ENCODE assay signal across 8 mouse cellular contexts in genomic region chr17:56716655-56717362, GRCm38 (mm10). TPM values are rescaled to one million over a fixed set of nuclear protein-coding genes. Genes with fewer than 3 reads are reported as not detected.
DNase-seq lines count a peak whose midpoint lies in the region; ATAC-seq and TF ChIP-seq lines count a peak whose summit lies in the region.

No protein-coding gene starts in this region.

- peak overlapping the region; percentile 84 for H3K4me3 ChIP-seq in embryonic facial prominence, embryonic 13.5 days
- H3K4me3 ChIP-seq in kidney, adult 2 months (ENCODE audit: insufficient read depth, low read depth, low read length), result peak overlapping the region; percentile 91
- peak overlapping the region; percentile 82 for H3K4me3 ChIP-seq in limb, embryonic 12.5 days (replicated peaks)
- peak overlapping the region; percentile 79 for H3K4me3 ChIP-seq in midbrain, embryonic 15.5 days
- peak overlapping the region; percentile 97 for H3K4me3 ChIP-seq in spleen, adult 2 months (ENCODE audit: extremely low read depth, insufficient read depth, insufficient read length)

- H3K9ac ChIP-seq in embryonic facial prominence, embryonic 13.5 days, result peak overlapping the region; percentile 94
- H3K9ac ChIP-seq in limb, embryonic 12.5 days (replicated peaks), result peak overlapping the region; percentile 91
- H3K9ac ChIP-seq in midbrain, embryonic 15.5 days, result peak overlapping the region; percentile 87

- peaks cover 28% of the 10 kb centered on the region for H3K36me3 ChIP-seq in embryonic facial prominence, embryonic 13.5 days
- no peaks in the 10 kb centered on the region for H3K36me3 ChIP-seq in kidney, adult 2 months (ENCODE audit: control insufficient read depth, insufficient read depth, low read length)
- peaks cover 24% of the 10 kb centered on the region for H3K36me3 ChIP-seq in limb, embryonic 12.5 days
- H3K36me3 ChIP-seq in midbrain, embryonic 15.5 days (replicated peaks), result peaks cover 6% of the 10 kb centered on the region; the same call in 1 of the 2 replicates
- H3K36me3 ChIP-seq in spleen, adult 2 months (ENCODE audit: control insufficient read depth, insufficient read depth, low read length), result peaks cover 6% of the 10 kb centered on the region

- peaks cover 35% of the 10 kb centered on the region for H3K4me1 ChIP-seq in embryonic facial prominence, embryonic 13.5 days
- H3K4me1 ChIP-seq in kidney, adult 2 months (ENCODE audit: control insufficient read depth, insufficient read depth, low read length), result peaks cover 7% of the 10 kb centered on the region; the same call in 1 of the 2 replicates
- H3K4me1 ChIP-seq in limb, embryonic 12.5 days (replicated peaks), result peaks cover 32% of the 10 kb centered on the region
- H3K4me1 ChIP-seq in midbrain, embryonic 15.5 days, result peaks cover 33% of the 10 kb centered on the region
- peaks cover 10% of the 10 kb centered on the region for H3K4me1 ChIP-seq in spleen, adult 2 months (ENCODE audit: control insufficient read depth, insufficient read depth, insufficient read length)

- peak; percentile 77 for TF ChIP-seq POLR2A in kidney, adult 2 months (IDR thresholded peaks at IDR 0.05; ENCODE audit: low read depth, low read length)
- TF ChIP-seq POLR2A in spleen, adult 2 months (IDR thresholded peaks at IDR 0.05; ENCODE audit: low read depth, low read length), result peak; percentile 4; the same call in 1 of the 2 replicates

- peak; percentile 91 for ATAC-seq in embryonic facial prominence, embryonic 13.5 days (ENCODE audit: insufficient number of reproducible peaks, insufficient read depth, low FRiP score, low TSS enrichment, low read depth)
- ATAC-seq in limb, embryonic 12.5 days (ENCODE audit: insufficient number of reproducible peaks, insufficient read depth, low FRiP score, low TSS enrichment, low read depth), result peak; percentile 92
- peak; percentile 95 for ATAC-seq in midbrain, embryonic 15.5 days (replicated peaks)

- no peaks in the 10 kb centered on the region for H3K9me3 ChIP-seq in embryonic facial prominence, embryonic 13.5 days
- no peaks in the 10 kb centered on the region for H3K9me3 ChIP-seq in limb, embryonic 12.5 days
- H3K9me3 ChIP-seq in midbrain, embryonic 15.5 days, result no peaks in the 10 kb centered on the region

- peak overlapping the region; percentile 69 for H3K4me2 ChIP-seq in embryonic facial prominence, embryonic 13.5 days
- H3K4me2 ChIP-seq in limb, embryonic 12.5 days, result peak overlapping the region; percentile 77
- H3K4me2 ChIP-seq in midbrain, embryonic 15.5 days, result peak overlapping the region; percentile 84

- under 1% methylated on average over 55 of the region's 55 CpGs for WGBS in embryonic facial prominence, embryonic 13.5 days
- under 1% methylated on average over 46 of the region's 55 CpGs for WGBS in kidney, adult 2 months
- WGBS in limb, embryonic 12.5 days, result under 1% methylated on average over 55 of the region's 55 CpGs
- under 1% methylated on average over 52 of the region's 55 CpGs for WGBS in midbrain, embryonic 15.5 days
- WGBS in spleen, adult 2 months, result under 1% methylated on average over 55 of the region's 55 CpGs

- DNase-seq in 3134 (ENCODE audit: extremely low read depth, insufficient read length, low spot score), result peak; percentile 95
- peak; percentile 95 for DNase-seq in adrenal gland, postnatal 36 days
- peak; percentile 98 for DNase-seq in heart, adult 18-20 months
- peak; percentile 99 for DNase-seq in kidney, adult 2 months
- DNase-seq in spleen, adult 2 months (ENCODE audit: low read depth in 1 of 2, low spot score in 2 of 2), result peak; percentile 94 to 97

- H3K27ac ChIP-seq in embryonic facial prominence, embryonic 13.5 days, result peak overlapping the region; percentile 86
- H3K27ac ChIP-seq in kidney, adult 2 months (ENCODE audit: insufficient read depth, low read depth, low read length), result peak overlapping the region; percentile 61
- peak overlapping the region; percentile 85 for H3K27ac ChIP-seq in limb, embryonic 12.5 days
- H3K27ac ChIP-seq in midbrain, embryonic 15.5 days, result peak overlapping the region; percentile 91
- peak overlapping the region; percentile 94 for H3K27ac ChIP-seq in spleen, adult 2 months (ENCODE audit: insufficient read depth, low read length)

- no peak for TF ChIP-seq CTCF in kidney, adult 2 months (conservative IDR thresholded peaks at IDR 0.05; ENCODE audit: insufficient read depth, insufficient read length, low read depth, low read length)
- TF ChIP-seq CTCF in spleen, adult 2 months (IDR thresholded peaks at IDR 0.05; ENCODE audit: extremely low read depth, insufficient read depth, insufficient read length, insufficient replicate concordance), result no peak

- no peaks in the 10 kb centered on the region for H3K27me3 ChIP-seq in embryonic facial prominence, embryonic 13.5 days
- no peaks in the 10 kb centered on the region for H3K27me3 ChIP-seq in kidney, adult 2 months (replicated peaks; ENCODE audit: control insufficient read depth, insufficient read depth, low read length)
- H3K27me3 ChIP-seq in limb, embryonic 12.5 days, result no peaks in the 10 kb centered on the region
- H3K27me3 ChIP-seq in midbrain, embryonic 15.5 days (replicated peaks), result no peaks in the 10 kb centered on the region
- no peaks in the 10 kb centered on the region for H3K27me3 ChIP-seq in spleen, adult 2 months (ENCODE audit: control insufficient read depth, insufficient read depth, low read length)

RNA-seq across cellular contexts. Expression of gene Ndufa11, which starts 0.8 kb away (rescaled TPM):
- total RNA-seq in adrenal gland, postnatal 36 days (2021), result 100 to 1,000 TPM; 290 to 298 TPM
- polyA plus RNA-seq in embryonic facial prominence, embryonic 13.5 days (2015; fragmentation: Nextera tagmentation; extraction: Ambion mirVana), result 397 and 420 TPM in 2 replicates
- 100 to 1,000 TPM; 844 to 954 TPM for total RNA-seq in heart, adult 18-20 months (2021)
- 897 and 907 TPM in 2 replicates for polyA plus RNA-seq in kidney, adult 2 months (2012; rRNA removed)
- polyA plus RNA-seq in limb, embryonic 12.5 days (2016; fragmentation: Nextera tagmentation; extraction: Ambion mirVana), result 410 and 419 TPM in 2 replicates
- polyA plus RNA-seq in midbrain, embryonic 15.5 days (2015; fragmentation: Nextera tagmentation; extraction: Ambion mirVana), result 516 and 531 TPM in 2 replicates
- polyA plus RNA-seq in spleen, adult 2 months (2012; rRNA removed), result 181 and 252 TPM in 2 replicates

RNA-seq across cellular contexts. Expression of gene Vmac, which starts 1.0 kb away (rescaled TPM):
- total RNA-seq in adrenal gland, postnatal 36 days (2021), result 10 to 100 TPM; 14.7 to 36.6 TPM
- 19.2 and 24.6 TPM in 2 replicates for polyA plus RNA-seq in embryonic facial prominence, embryonic 13.5 days (2015; fragmentation: Nextera tagmentation; extraction: Ambion mirVana)
- 1 to 10 TPM; 3.3 to 4.5 TPM for total RNA-seq in heart, adult 18-20 months (2021)
- polyA plus RNA-seq in kidney, adult 2 months (2012; rRNA removed), result 32.8 and 33.0 TPM in 2 replicates
- polyA plus RNA-seq in limb, embryonic 12.5 days (2016; fragmentation: Nextera tagmentation; extraction: Ambion mirVana), result 16.5 and 23.1 TPM in 2 replicates
- 15.5 and 18.2 TPM in 2 replicates for polyA plus RNA-seq in midbrain, embryonic 15.5 days (2015; fragmentation: Nextera tagmentation; extraction: Ambion mirVana)
- 20.3 and 33.9 TPM in 2 replicates for polyA plus RNA-seq in spleen, adult 2 months (2012; rRNA removed)

RNA-seq across cellular contexts. Expression of gene Nrtn, which starts 40.5 kb away (rescaled TPM):
- 1 to 10 TPM; 3.8 to 5.4 TPM for total RNA-seq in adrenal gland, postnatal 36 days (2021)
- polyA plus RNA-seq in embryonic facial prominence, embryonic 13.5 days (2015; fragmentation: Nextera tagmentation; extraction: Ambion mirVana), result 17.7 and 18.4 TPM in 2 replicates
- 10 to 100 TPM; 25.1 to 32.1 TPM for total RNA-seq in heart, adult 18-20 months (2021)
- 19.2 and 27.1 TPM in 2 replicates for polyA plus RNA-seq in kidney, adult 2 months (2012; rRNA removed)
- 18.9 and 19.6 TPM in 2 replicates for polyA plus RNA-seq in limb, embryonic 12.5 days (2016; fragmentation: Nextera tagmentation; extraction: Ambion mirVana)
- 4.1 and 4.6 TPM in 2 replicates for polyA plus RNA-seq in midbrain, embryonic 15.5 days (2015; fragmentation: Nextera tagmentation; extraction: Ambion mirVana)
- polyA plus RNA-seq in spleen, adult 2 months (2012; rRNA removed), result 1.3 and 2.4 TPM in 2 replicates

RNA-seq across cellular contexts. Expression of gene Ranbp3, which starts 43.7 kb away (rescaled TPM):
- total RNA-seq in adrenal gland, postnatal 36 days (2021), result 10 to 100 TPM; 67.8 to 74.1 TPM
- 98.4 and 105 TPM in 2 replicates for polyA plus RNA-seq in embryonic facial prominence, embryonic 13.5 days (2015; fragmentation: Nextera tagmentation; extraction: Ambion mirVana)
- total RNA-seq in heart, adult 18-20 months (2021), result 10 to 100 TPM; 33.8 to 35.7 TPM
- polyA plus RNA-seq in kidney, adult 2 months (2012; rRNA removed), result 48.7 and 58.8 TPM in 2 replicates
- polyA plus RNA-seq in limb, embryonic 12.5 days (2016; fragmentation: Nextera tagmentation; extraction: Ambion mirVana), result 110 and 116 TPM in 2 replicates
- polyA plus RNA-seq in midbrain, embryonic 15.5 days (2015; fragmentation: Nextera tagmentation; extraction: Ambion mirVana), result 109 and 116 TPM in 2 replicates
- 72.6 and 89.6 TPM in 2 replicates for polyA plus RNA-seq in spleen, adult 2 months (2012; rRNA removed)

RNA-seq across cellular contexts. Expression of gene Dus3l, which starts 47.7 kb away (rescaled TPM):
- 10 to 100 TPM; 31.5 to 32.5 TPM for total RNA-seq in adrenal gland, postnatal 36 days (2021)
- 40.5 and 46.5 TPM in 2 replicates for polyA plus RNA-seq in embryonic facial prominence, embryonic 13.5 days (2015; fragmentation: Nextera tagmentation; extraction: Ambion mirVana)
- total RNA-seq in heart, adult 18-20 months (2021), result 10 to 100 TPM; 15.3 to 16.1 TPM
- polyA plus RNA-seq in kidney, adult 2 months (2012; rRNA removed), result 43.6 and 55.2 TPM in 2 replicates
- polyA plus RNA-seq in limb, embryonic 12.5 days (2016; fragmentation: Nextera tagmentation; extraction: Ambion mirVana), result 42.0 and 46.7 TPM in 2 replicates
- polyA plus RNA-seq in midbrain, embryonic 15.5 days (2015; fragmentation: Nextera tagmentation; extraction: Ambion mirVana), result 100.0 and 104 TPM in 2 replicates
- 98.4 and 128 TPM in 2 replicates for polyA plus RNA-seq in spleen, adult 2 months (2012; rRNA removed)

Comparison
In these comparisons a context has a peak if more than half of its experiments do, and no peak if none do; other contexts are left out.
1. Peak in every context shown above with its lines: DNase-seq, ATAC-seq, H3K4me3 ChIP-seq and H3K27ac ChIP-seq.